Mouse (Mus musculus) cortical plate, adult 2 months (tissue): ENCODE data around the gene Hoxa11. TPM values are rescaled to one million over a fixed set of nuclear protein-coding genes. Genes with fewer than 3 reads are reported as not detected.

ENCODE experiments used
- H3K27ac ChIP-seq: fragments of 200-500 bp; 2 replicates; pipeline ENCODE4 v1.5.1; 2012; ENCODE audit warnings: low read length, control low read depth, inconsistent platforms; ENCODE audit not compliant: insufficient read depth
- H3K4me1 ChIP-seq: fragments of 200-500 bp; 2 replicates; pipeline ENCODE4 v1.6.1; 2011; ENCODE audit warnings: low read length; ENCODE audit not compliant: control insufficient read depth, insufficient read depth
- H3K4me3 ChIP-seq: fragments of 200-500 bp; 2 replicates; pipeline ENCODE4 v1.5.1; 2011; ENCODE audit warnings: mild to moderate bottlenecking, low read length, control low read depth; ENCODE audit not compliant: insufficient read depth
- CTCF ChIP-seq: fragments of 200-500 bp; IDR thresholded peaks from 2 replicates; pipeline ENCODE4 v1.5.1; 2011; ENCODE audit warnings: mild to moderate bottlenecking, control low read depth, low read length; ENCODE audit not compliant: insufficient read depth; ENCODE audit errors: extremely low read depth
- POLR2A ChIP-seq: fragments of 200-500 bp; IDR thresholded peaks from 2 replicates; pipeline ENCODE4 v1.6.1; 2011; ENCODE audit warnings: mild to moderate bottlenecking, low read length, control low read depth; ENCODE audit not compliant: insufficient read depth; ENCODE audit errors: extremely low read depth
- polyA plus RNA-seq: library from polyadenylated mRNA; depleted of rRNA; stranded (reverse); fragments of >200 nt; gene quantifications from 2 replicates; pipeline ENCODE4 v1.2.3, GENCODE M21; 2012

Gene Hoxa11
- polyA plus RNA-seq, 1 experiment: not detected

DNA sequence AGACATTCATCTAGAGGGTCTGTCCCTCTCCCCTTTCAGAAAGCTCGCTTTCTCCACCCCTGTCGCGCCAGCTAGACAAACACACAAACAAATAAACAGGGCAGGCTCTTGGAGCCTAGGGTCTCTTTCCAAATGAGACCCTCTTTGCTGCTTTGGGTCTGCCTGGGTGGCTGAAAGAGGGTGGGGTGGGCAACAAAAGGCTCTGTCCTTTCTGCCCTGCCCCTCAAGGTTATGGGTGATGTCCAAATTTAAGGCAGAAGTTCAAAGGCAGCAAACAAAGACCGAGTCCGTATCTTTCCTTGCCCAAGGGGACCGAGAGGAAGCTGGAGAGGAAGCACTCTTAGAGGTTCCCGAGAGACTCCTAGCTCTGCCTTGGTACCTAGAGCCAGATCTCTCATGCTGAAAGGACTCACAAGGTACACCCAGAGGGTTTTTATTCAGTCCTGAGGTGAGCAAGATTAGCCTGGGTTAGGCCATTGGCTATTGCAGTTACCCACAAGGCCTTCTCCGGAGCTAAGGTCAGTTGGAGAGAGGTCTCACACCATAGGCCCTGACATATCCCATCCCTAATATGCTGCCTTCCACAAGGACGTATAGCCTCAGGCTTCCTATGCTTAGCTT is 4.5 kb downstream of the Hoxa11 start:
- TF ChIP-seq POLR2A: no peak
- TF ChIP-seq CTCF: no peak
- H3K27ac ChIP-seq: no peak overlapping the region
- no peaks in the 10 kb centered on the region for H3K4me1 ChIP-seq
- H3K4me3 ChIP-seq: no peak overlapping the region

GRCm38 (mm10) chr6:52240389-52241000 is 5.1 kb downstream of the Hoxa11 start, which contains the start of gene Hoxa10:
Gene Hoxa10 (minus strand): TSS chr6:52240854.
- TF ChIP-seq POLR2A (no peak), CTCF (peak; percentile 22; the same call in 1 of the 2 replicates)
- H3K4me1 ChIP-seq: no peaks in the 10 kb centered on the region
- H3K4me3 ChIP-seq: no peak within 1 kb of the TSS
- no peak within 1 kb of the TSS for H3K27ac ChIP-seq

GRCm38 (mm10) chr6:52239625-52240388 is 5.8 kb downstream of the Hoxa11 start:
- no peak overlapping the region for H3K4me3 ChIP-seq
- TF ChIP-seq POLR2A: no peak
- no peak for TF ChIP-seq CTCF
- H3K27ac ChIP-seq: no peak overlapping the region
- H3K4me1 ChIP-seq: no peaks in the 10 kb centered on the region

DNA sequence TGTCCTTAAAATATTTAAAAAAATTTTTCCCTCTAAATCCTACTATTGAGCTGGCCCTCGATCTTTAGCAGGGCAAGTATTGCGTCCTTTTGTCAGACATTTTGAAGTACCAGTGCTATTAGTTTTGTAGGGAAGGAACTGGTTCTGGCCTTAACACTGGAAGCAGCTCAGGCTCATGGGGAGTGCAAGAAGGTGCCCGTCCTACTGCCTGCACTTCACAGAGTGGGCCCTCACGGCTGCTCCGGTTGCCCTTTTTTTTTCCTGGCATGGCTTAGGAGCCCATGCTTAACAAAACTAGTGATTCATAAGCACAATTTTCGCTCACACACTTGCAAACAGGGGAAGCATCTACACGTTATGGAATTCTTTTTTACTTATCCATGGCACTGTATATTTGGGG is 6.6 kb downstream of the Hoxa11 start:
- no peak for TF ChIP-seq POLR2A
- Histone ChIP-seq H3K27ac (no peak overlapping the region), H3K4me3 (no peak overlapping the region), H3K4me1 (no peaks in the 10 kb centered on the region)

DNA sequence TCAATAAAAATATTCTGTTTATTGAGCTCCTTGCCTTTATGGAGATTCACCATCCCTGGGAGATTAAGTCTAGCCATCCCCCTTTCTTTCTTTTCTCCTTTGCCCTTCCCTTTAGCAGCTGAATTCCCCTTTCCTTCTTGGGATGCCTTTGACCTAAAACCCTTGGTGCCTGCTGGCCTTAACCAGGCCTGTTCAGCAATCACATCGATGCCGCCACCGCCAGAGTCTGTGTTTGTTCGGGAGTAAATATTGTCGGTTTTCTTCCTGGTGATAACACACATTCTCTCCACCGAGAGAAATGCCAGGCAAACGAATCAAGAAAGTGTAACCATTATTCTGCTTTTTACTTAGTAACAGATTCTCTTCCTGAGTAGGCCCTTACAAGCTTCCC is 7.5 kb downstream of the Hoxa11 start:
- Histone ChIP-seq H3K4me3 (no peak overlapping the region), H3K4me1 (no peaks in the 10 kb centered on the region), H3K27ac (no peak overlapping the region)
- TF ChIP-seq CTCF (no peak), POLR2A (no peak)

- Histone ChIP-seq H3K4me1 (no peaks in the 10 kb centered on the region), H3K27ac (no peak overlapping the region), H3K4me3 (no peak overlapping the region)
- no peak for TF ChIP-seq POLR2A
Observed at GRCm38 (mm10) chr6:52237346-52238154, 8.1 kb downstream of the Hoxa11 start.

DNA sequence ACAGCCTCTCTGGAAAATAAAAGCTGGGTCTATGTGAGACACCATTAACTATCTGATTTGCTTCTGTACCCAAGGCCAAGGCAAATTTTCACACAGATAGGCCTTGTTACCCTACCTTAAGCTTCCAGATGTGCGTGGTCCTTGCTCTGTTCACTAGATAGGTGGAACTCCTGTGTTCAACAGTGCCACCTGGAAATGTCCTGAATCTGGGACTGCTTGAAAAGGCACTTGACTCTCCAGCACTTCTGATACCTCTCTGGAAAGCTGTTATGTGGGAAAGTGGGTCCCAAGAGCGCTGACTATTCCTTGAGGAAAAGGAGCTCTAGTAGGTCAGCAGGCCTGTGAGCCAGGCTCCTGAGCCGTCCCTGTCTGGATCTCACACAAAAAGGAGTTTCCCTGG is 8.8 kb downstream of the Hoxa11 start:
- H3K4me3 ChIP-seq: no peak overlapping the region
- TF ChIP-seq CTCF (no peak), POLR2A (no peak)
- H3K27ac ChIP-seq: no peak overlapping the region
- H3K4me1 ChIP-seq: no peaks in the 10 kb centered on the region

- Histone ChIP-seq H3K4me1 (no peaks in the 10 kb centered on the region), H3K27ac (no peak overlapping the region), H3K4me3 (no peak overlapping the region)
- TF ChIP-seq POLR2A: no peak
- no peak for TF ChIP-seq CTCF
Observed at GRCm38 (mm10) chr6:52235866-52236265, 9.7 kb downstream of the Hoxa11 start.

- Histone ChIP-seq H3K27ac (no peak overlapping the region), H3K4me1 (no peaks in the 10 kb centered on the region), H3K4me3 (no peak overlapping the region)
- TF ChIP-seq CTCF: no peak
- TF ChIP-seq POLR2A: no peak
Observed at GRCm38 (mm10) chr6:52235267-52235666, 10.3 kb downstream of the Hoxa11 start.
